Comparison of ENCODE assay signal across 8 mouse cellular contexts in the genomic region with DNA sequence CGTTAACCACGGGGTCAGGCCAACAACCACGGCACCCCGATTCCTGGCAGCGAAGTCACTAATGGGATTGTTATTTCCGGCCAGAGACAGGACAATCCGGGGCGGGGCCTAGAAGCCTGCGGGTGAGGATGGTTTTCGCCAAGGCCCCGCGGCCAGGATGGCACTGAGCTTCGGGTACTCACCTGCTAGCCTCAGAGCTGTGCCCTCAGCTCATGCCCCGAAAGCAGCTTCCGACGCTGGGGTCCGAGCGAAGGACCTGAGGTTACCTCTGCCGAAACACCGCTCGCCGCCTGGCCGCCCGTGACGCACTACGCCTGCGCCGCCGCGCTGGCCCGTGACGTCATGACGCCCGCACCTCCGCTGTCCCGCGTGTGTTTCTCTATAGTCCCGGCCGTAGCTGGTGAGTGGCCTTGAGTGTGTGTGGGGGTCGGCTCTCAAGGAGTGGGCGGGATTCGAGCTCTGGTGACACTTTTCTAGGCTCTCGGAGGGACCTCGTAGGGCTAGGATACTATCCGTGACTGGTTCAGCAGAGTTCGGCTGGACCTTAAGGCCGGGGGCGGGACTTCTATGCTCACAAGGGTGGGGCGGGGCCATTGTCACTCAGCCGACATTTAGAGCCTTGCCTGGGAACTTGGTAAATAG. TPM values are rescaled to one million over a fixed set of nuclear protein-coding genes. Genes with fewer than 3 reads are reported as not detected.
A peak's percentile ranks its signal among the peaks of the same experiment; 100 is the strongest.
DNase-seq lines count a peak whose midpoint lies in the region; ATAC-seq and TF ChIP-seq lines count a peak whose summit lies in the region.

A gene (plus strand): TSS at position 90 of the 642 bp plus-strand sequence.
A gene (minus strand): TSS at position 474 of the 642 bp plus-strand sequence.

- H3K36me3 ChIP-seq in hindbrain, embryonic 10.5 days, result peaks cover 38% of the 10 kb centered on the region
- H3K36me3 ChIP-seq in lung, postnatal 0 days (ENCODE audit: insufficient read depth, low read length), result peaks cover 12% of the 10 kb centered on the region

- H3K27me3 ChIP-seq in hindbrain, embryonic 10.5 days (ENCODE audit: insufficient read depth, poor library complexity, severe bottlenecking), result no peaks in the 10 kb centered on the region
- H3K27me3 ChIP-seq in lung, postnatal 0 days (replicated peaks; ENCODE audit: insufficient read depth, low read length), result no peaks in the 10 kb centered on the region

- H3K4me2 ChIP-seq in lung, postnatal 0 days (replicated peaks; ENCODE audit: low read depth, low read length), result peak within 1 kb of the TSS; percentile 61

- DNase-seq in MN1 (ENCODE audit: low spot score), result peak; percentile 90
- DNase-seq in cerebellum, adult 9-10 months, result peak; percentile 92
- peak; percentile 94 for DNase-seq in hindbrain, embryonic 10.5 days (ENCODE audit: low spot score)
- DNase-seq in layer of hippocampus, adult 9-11 months, result peak; percentile 93
- peak; percentile 97 for DNase-seq in lung, postnatal 0 days (ENCODE audit: low spot score)
- peak; percentile 86 for DNase-seq in ovary, postnatal 14 days (ENCODE audit: low spot score)
- peak; percentile 91 for DNase-seq in thymus, postnatal 14 days

- peak within 1 kb of the TSS; percentile 95 for H3K27ac ChIP-seq in hindbrain, embryonic 10.5 days
- H3K27ac ChIP-seq in lung, postnatal 0 days (ENCODE audit: low read length), result peak within 1 kb of the TSS; percentile 98

- peaks cover 17% of the 10 kb centered on the region for H3K4me1 ChIP-seq in hindbrain, embryonic 10.5 days (replicated peaks)
- peaks cover 8% of the 10 kb centered on the region; the same call in 1 of the 2 replicates for H3K4me1 ChIP-seq in lung, postnatal 0 days (ENCODE audit: insufficient read depth, low read depth, low read length)

- TF ChIP-seq EP300 in lung, postnatal 0 days (IDR thresholded peaks at IDR 0.05), result no peak; the same call in none of the 2 replicates

- H3K4me3 ChIP-seq in hindbrain, embryonic 10.5 days, result peak within 1 kb of the TSS; percentile 75
- peak within 1 kb of the TSS; percentile 74 for H3K4me3 ChIP-seq in lung, postnatal 0 days (ENCODE audit: low read depth, low read length)

- H3K9me3 ChIP-seq in hindbrain, embryonic 10.5 days, result no peaks in the 10 kb centered on the region
- H3K9me3 ChIP-seq in lung, postnatal 0 days (ENCODE audit: low read length), result no peaks in the 10 kb centered on the region

- no peak for TF ChIP-seq CTCF in lung, postnatal 0 days (IDR thresholded peaks at IDR 0.05)

- under 1% methylated on average over 50 of the region's 50 CpGs for WGBS in hindbrain, embryonic 10.5 days
- under 1% methylated on average over 49 of the region's 50 CpGs for WGBS in lung, postnatal 0 days

- ATAC-seq in frontal cortex, adult (ENCODE audit: low TSS enrichment), result peak; percentile 98
- peak; percentile 96 for ATAC-seq in lung, postnatal 0 days

- H3K9ac ChIP-seq in lung, postnatal 0 days (replicated peaks; ENCODE audit: low read depth), result peak within 1 kb of the TSS; percentile 80

RNA-seq across cellular contexts. Expression of the first gene that starts in this region (rescaled TPM):
- polyA plus RNA-seq in hindbrain, embryonic 10.5 days (2016; fragmentation: Nextera tagmentation; extraction: Ambion mirVana), result 24.7 and 25.9 TPM in 2 replicates
- polyA plus RNA-seq in lung, postnatal 0 days (2015; fragmentation: Nextera tagmentation; extraction: Ambion mirVana), result 24.2 and 27.2 TPM in 2 replicates

RNA-seq across cellular contexts. Expression of the second gene that starts in this region (rescaled TPM):
- polyA plus RNA-seq in hindbrain, embryonic 10.5 days (2016; fragmentation: Nextera tagmentation; extraction: Ambion mirVana), result 88.2 and 98.7 TPM in 2 replicates
- polyA plus RNA-seq in lung, postnatal 0 days (2015; fragmentation: Nextera tagmentation; extraction: Ambion mirVana), result 60.5 and 64.2 TPM in 2 replicates

Comparison
In these comparisons a context has a peak if more than half of its experiments do, and no peak if none do; other contexts are left out.
1. Peak in every context shown above with its lines: DNase-seq, ATAC-seq, H3K4me3 ChIP-seq and H3K27ac ChIP-seq.